In genomic region chr10:59978873-59979743, GRCm38 (mm10) we compare ENCODE assay signal across 9 mouse cellular contexts. TPM values are rescaled to one million over a fixed set of nuclear protein-coding genes. Genes with fewer than 3 reads are reported as not detected.
DNase-seq lines count a peak whose midpoint lies in the region; ATAC-seq lines count a peak whose summit lies in the region.
"Had no signal": no experiment of that assay in that cellular context is flagged by ENCODE, and none has a peak within 500 bp of the region (broad histone marks: within the 10 kb centered on the region; RNA-seq: fewer than 3 reads in every experiment).

No protein-coding gene starts in this region.

- ATAC-seq in hindbrain, embryonic 15.5 days (ENCODE audit: low FRiP score, low read depth), result peak; percentile 40
- ATAC-seq in liver, embryonic 15.5 days (ENCODE audit: insufficient read depth), result no peak
- peak; percentile 48; the same call in 1 of the 2 replicates for ATAC-seq in neural tube, embryonic 15.5 days (ENCODE audit: low FRiP score)

- H3K4me1 ChIP-seq in hindbrain, embryonic 15.5 days (replicated peaks), result peaks cover 27% of the 10 kb centered on the region
- H3K4me1 ChIP-seq in liver, embryonic 15.5 days (replicated peaks), result peaks cover 46% of the 10 kb centered on the region
- H3K4me1 ChIP-seq in neural tube, embryonic 15.5 days, result peaks cover 34% of the 10 kb centered on the region

- H3K27me3 ChIP-seq in hindbrain, embryonic 15.5 days, result no peaks in the 10 kb centered on the region
- H3K27me3 ChIP-seq in liver, embryonic 15.5 days, result no peaks in the 10 kb centered on the region
- H3K27me3 ChIP-seq in neural tube, embryonic 15.5 days (replicated peaks), result no peaks in the 10 kb centered on the region

- no peak overlapping the region for H3K4me3 ChIP-seq in hindbrain, embryonic 15.5 days
- no peak overlapping the region for H3K4me3 ChIP-seq in liver, embryonic 15.5 days (replicated peaks)
- H3K4me3 ChIP-seq in neural tube, embryonic 15.5 days (replicated peaks), result no peak overlapping the region

- no peak overlapping the region for H3K9ac ChIP-seq in hindbrain, embryonic 15.5 days
- no peak overlapping the region for H3K9ac ChIP-seq in liver, embryonic 15.5 days
- H3K9ac ChIP-seq in neural tube, embryonic 15.5 days (replicated peaks), result no peak overlapping the region
- H3K9ac ChIP-seq: liver, embryonic 14.5 days had no signal

- 31% methylated on average over 11 of the region's 11 CpGs for WGBS in hindbrain, embryonic 15.5 days
- WGBS in liver, embryonic 15.5 days (ENCODE audit: insufficient replicate concordance), result 52% methylated on average over 11 of the region's 11 CpGs
- 31% methylated on average over 11 of the region's 11 CpGs for WGBS in neural tube, embryonic 15.5 days

- no peaks in the 10 kb centered on the region; the same call in 1 of the 2 replicates for H3K36me3 ChIP-seq in hindbrain, embryonic 15.5 days
- H3K36me3 ChIP-seq in liver, embryonic 15.5 days (replicated peaks), result no peaks in the 10 kb centered on the region
- no peaks in the 10 kb centered on the region for H3K36me3 ChIP-seq in neural tube, embryonic 15.5 days

- no peak overlapping the region for H3K4me2 ChIP-seq in hindbrain, embryonic 15.5 days
- H3K4me2 ChIP-seq in liver, embryonic 15.5 days, result no peak overlapping the region
- H3K4me2 ChIP-seq in neural tube, embryonic 15.5 days, result no peak overlapping the region

- H3K27ac ChIP-seq in hindbrain, embryonic 15.5 days (replicated peaks), result peak overlapping the region; percentile 63
- 0 out of 2 replicates have a peak overlapping the region, but pooled peaks have one; percentile 33 for H3K27ac ChIP-seq in liver, embryonic 15.5 days (replicated peaks)
- peak overlapping the region; percentile 75 for H3K27ac ChIP-seq in neural tube, embryonic 15.5 days (replicated peaks)
- H3K27ac ChIP-seq: liver, embryonic 14.5 days had no signal

- peak; percentile 77 to 89 for DNase-seq in adrenal gland, adult (ENCODE audit: inconsistent age in 2 of 2, low spot score in 1 of 2)
- DNase-seq in adrenal gland, adult 8-10 months, result no peak
- peak; percentile 82 for DNase-seq in adrenal gland, postnatal 10 days
- peak; percentile 65 for DNase-seq in gastrocnemius, postnatal 10 days
- DNase-seq in thymus, postnatal 36 days, result no peak

- no peaks in the 10 kb centered on the region for H3K9me3 ChIP-seq in hindbrain, embryonic 15.5 days
- H3K9me3 ChIP-seq in liver, embryonic 15.5 days (replicated peaks), result no peaks in the 10 kb centered on the region
- no peaks in the 10 kb centered on the region for H3K9me3 ChIP-seq in neural tube, embryonic 15.5 days (replicated peaks)

RNA-seq across cellular contexts. Expression of gene Ascc1, which starts 23.5 kb away (rescaled TPM):
- 10 to 100 TPM; 32.6 to 37.8 (median 35.5) TPM for total RNA-seq in adrenal gland, adult 8-10 months (2022)
- 10 to 100 TPM; 26.6 to 30.7 TPM for total RNA-seq in adrenal gland, postnatal 10 days (2021)
- total RNA-seq in gastrocnemius, postnatal 10 days (2021), result 10 to 100 TPM; 12.4 to 13.5 TPM
- 46.4 and 49.1 TPM in 2 replicates for polyA plus RNA-seq in hindbrain, embryonic 15.5 days (2015; fragmentation: Nextera tagmentation; extraction: Ambion mirVana)
- 15.7 and 16.5 TPM in 2 replicates for polyA plus RNA-seq in liver, embryonic 15.5 days (2015; fragmentation: Nextera tagmentation; extraction: Ambion mirVana)
- 45.4 and 47.3 TPM in 2 replicates for polyA plus RNA-seq in neural tube, embryonic 15.5 days (2015; fragmentation: Nextera tagmentation; extraction: Ambion mirVana)

RNA-seq across cellular contexts. Expression of gene Anapc16, which starts 23.8 kb away (rescaled TPM):
- total RNA-seq in adrenal gland, adult 8-10 months (2022), result 10 to 100 TPM; 73.6 to 95.8 (median 81.1) TPM
- 10 to 100 TPM; 60.3 to 68.4 TPM for total RNA-seq in adrenal gland, postnatal 10 days (2021)
- total RNA-seq in gastrocnemius, postnatal 10 days (2021), result 10 to 100 TPM; 39.7 to 40.1 TPM
- 106 and 120 TPM in 2 replicates for polyA plus RNA-seq in hindbrain, embryonic 15.5 days (2015; fragmentation: Nextera tagmentation; extraction: Ambion mirVana)
- 37.5 and 39.0 TPM in 2 replicates for polyA plus RNA-seq in liver, embryonic 15.5 days (2015; fragmentation: Nextera tagmentation; extraction: Ambion mirVana)
- 106 TPM in 2 replicates for polyA plus RNA-seq in neural tube, embryonic 15.5 days (2015; fragmentation: Nextera tagmentation; extraction: Ambion mirVana)

RNA-seq across cellular contexts. Expression of gene Ddit4, which starts 27.5 kb away (rescaled TPM):
- 10 to 100 TPM; 27.9 to 91.5 (median 34.7) TPM for total RNA-seq in adrenal gland, adult 8-10 months (2022)
- 100 to 1,000 TPM in 1 of 2 experiments, 10 to 100 TPM in 1; 46.2 to 129 TPM for total RNA-seq in adrenal gland, postnatal 10 days (2021)
- total RNA-seq in gastrocnemius, postnatal 10 days (2021), result 10 to 100 TPM; 14.2 to 39.1 TPM
- 68.9 and 71.1 TPM in 2 replicates for polyA plus RNA-seq in hindbrain, embryonic 15.5 days (2015; fragmentation: Nextera tagmentation; extraction: Ambion mirVana)
- 5.6 and 6.6 TPM in 2 replicates for polyA plus RNA-seq in liver, embryonic 15.5 days (2015; fragmentation: Nextera tagmentation; extraction: Ambion mirVana)
- polyA plus RNA-seq in neural tube, embryonic 15.5 days (2015; fragmentation: Nextera tagmentation; extraction: Ambion mirVana), result 80.8 and 91.6 TPM in 2 replicates

Comparison
In these comparisons a context has a peak if more than half of its experiments do, and no peak if none do; other contexts are left out.
1. DNase-seq: peak in adrenal gland, adult (2 of 2), adrenal gland, postnatal 10 days (single experiment) and gastrocnemius, postnatal 10 days (single experiment); none in adrenal gland, adult 8-10 months (single experiment) and thymus, postnatal 36 days (0 of 2).
2. Peak in every context shown above with its lines, with median percentiles within 50 percentile points of each other: H3K27ac ChIP-seq.